Mouse (Mus musculus) spleen, adult 2 months (tissue): ENCODE results near the gene Tgfb1i1.

ENCODE experiments used
- CTCF ChIP-seq: fragments of 200-500 bp; IDR thresholded peaks from 2 replicates; pipeline ENCODE4 v1.5.1; 2011; ENCODE audit warnings: mild to moderate bottlenecking, inconsistent platforms; ENCODE audit not compliant: insufficient read depth, insufficient read length, insufficient replicate concordance; ENCODE audit errors: extremely low read depth
- POLR2A ChIP-seq: fragments of 200-500 bp; IDR thresholded peaks from 2 replicates; pipeline ENCODE4 v1.6.1; 2011; ENCODE audit warnings: low read depth, low read length, inconsistent platforms

- TF ChIP-seq CTCF (no peak), POLR2A (no peak)
These were observed 9.1 kb downstream of the Tgfb1i1 start for GRCm38 (mm10) chr7:128255757-128256156.
